ENCODE assay signal across 24 mouse cellular contexts in genomic region chr10:40233241-40233640, GRCm38 (mm10).
"Had no signal": no experiment of that assay in that cellular context is flagged by ENCODE, and none has a peak within 500 bp of the region (broad histone marks: within the 10 kb centered on the region; RNA-seq: fewer than 3 reads in every experiment).

No protein-coding gene starts in this region.

- H3K9me3 ChIP-seq: heart, embryonic 10.5 days; heart, embryonic 12.5 days; hindbrain, embryonic 10.5 days; hindbrain, embryonic 12.5 days; intestine, embryonic 15.5 days; limb, embryonic 10.5 days; limb, embryonic 12.5 days; liver, embryonic 13.5 days; liver, embryonic 15.5 days had no signal

- H3K4me1 ChIP-seq: heart, embryonic 10.5 days; heart, embryonic 12.5 days; hindbrain, embryonic 10.5 days; hindbrain, embryonic 12.5 days; intestine, embryonic 15.5 days; limb, embryonic 10.5 days; limb, embryonic 12.5 days; liver, embryonic 13.5 days had no signal

- ATAC-seq: forebrain, embryonic 16.5 days; hindbrain, embryonic 16.5 days; intestine, embryonic 15.5 days had no signal

- H3K27ac ChIP-seq: gastrocnemius, adult 2 months; heart, embryonic 10.5 days; hindbrain, embryonic 10.5 days; hindbrain, embryonic 12.5 days; hindbrain, embryonic 14.5 days; intestine, embryonic 15.5 days; layer of hippocampus, adult 2 months; left cerebral cortex, adult 2 months; limb, embryonic 10.5 days; limb, embryonic 12.5 days; liver, embryonic 13.5 days; liver, embryonic 15.5 days had no signal

- H3K9ac ChIP-seq: heart, embryonic 12.5 days; hindbrain, embryonic 12.5 days; hindbrain, embryonic 14.5 days; intestine, embryonic 15.5 days; limb, embryonic 12.5 days; liver, embryonic 13.5 days; liver, embryonic 15.5 days had no signal

- H3K27me3 ChIP-seq: heart, embryonic 12.5 days; hindbrain, embryonic 12.5 days; intestine, embryonic 15.5 days; limb, embryonic 12.5 days; liver, embryonic 13.5 days; liver, embryonic 15.5 days had no signal

- DNase-seq: gastrocnemius, adult 2 months; gastrocnemius, postnatal 10 days; gastrocnemius, postnatal 25 days; heart, adult 18-20 months; heart, postnatal 10 days; heart, postnatal 4 days; kidney, adult 8-10 months; kidney, postnatal 4 days; liver; liver, embryonic 13.5 days had no signal

- H3K4me3 ChIP-seq: gastrocnemius, adult 2 months; heart, embryonic 10.5 days; heart, embryonic 12.5 days; hindbrain, embryonic 10.5 days; hindbrain, embryonic 12.5 days; intestine, embryonic 15.5 days; layer of hippocampus, adult 2 months; left cerebral cortex, adult 2 months; limb, embryonic 10.5 days; limb, embryonic 12.5 days; liver, embryonic 13.5 days; liver, embryonic 15.5 days had no signal

- H3K4me2 ChIP-seq: heart, embryonic 12.5 days; hindbrain, embryonic 12.5 days; hindbrain, embryonic 14.5 days; intestine, embryonic 15.5 days; limb, embryonic 12.5 days; liver, embryonic 11.5 days; liver, embryonic 13.5 days; liver, embryonic 15.5 days had no signal
